Mouse (Mus musculus): ENCODE data around the gene Ect2l. TPM values are rescaled to one million over a fixed set of nuclear protein-coding genes. Genes with fewer than 3 reads are reported as not detected.

The Ect2l gene
- polyA plus RNA-seq, 1 experiment from 2014 or later = not detected

DNA sequence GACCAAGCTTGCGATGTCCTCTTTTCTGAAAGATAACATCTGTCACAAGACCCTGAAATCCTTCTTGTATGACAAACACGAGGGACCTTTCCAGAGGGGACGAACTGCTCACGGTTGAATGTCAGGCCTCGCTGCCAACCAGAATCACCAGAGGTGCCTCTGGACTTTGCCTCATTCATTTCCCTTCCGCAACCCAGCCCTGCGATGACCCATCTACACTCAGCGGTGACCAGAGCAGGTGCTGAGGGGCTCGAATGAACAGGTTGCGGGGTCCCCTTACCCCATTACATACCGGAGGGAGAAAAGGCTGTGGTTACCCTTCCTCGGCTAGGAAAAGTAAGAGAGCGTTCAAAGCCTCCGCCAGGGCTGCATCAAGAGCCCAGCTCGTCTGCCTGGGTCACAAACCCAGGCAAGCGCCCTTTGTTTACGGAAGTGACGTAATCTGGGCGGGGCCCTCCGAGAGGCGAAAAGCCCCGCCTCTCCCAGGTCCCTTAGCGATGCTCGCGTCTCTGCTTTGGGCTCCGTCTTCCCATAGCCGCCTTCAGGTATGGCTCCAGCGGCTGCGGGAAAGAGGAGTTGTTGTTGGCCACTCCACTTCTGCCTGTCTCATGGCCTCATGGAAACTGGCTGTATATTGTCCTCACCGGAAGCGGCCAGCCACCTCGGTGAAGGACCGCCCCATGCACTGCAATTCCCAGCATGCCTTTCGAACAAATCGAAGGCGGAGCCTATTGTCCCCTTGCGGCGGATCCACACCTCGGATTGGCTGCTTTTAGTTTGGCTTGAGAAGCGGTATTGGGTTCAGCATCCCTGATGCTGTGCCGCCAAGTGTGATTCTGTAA, 24.1 kb upstream of the Ect2l start, which contains the start of gene Ccdc28a:
TSS of gene Ccdc28a (minus strand) at position 439 of the 842 bp plus-strand sequence.
- H3K27me3 ChIP-seq (ENCODE audit: insufficient read depth, low read length) = no peaks in the 10 kb centered on the region
- peak within 1 kb of the TSS; percentile 77 for H3K4me2 ChIP-seq (ENCODE audit: low read depth, low read length)
- no peaks in the 10 kb centered on the region for H3K9me3 ChIP-seq (ENCODE audit: low read length)
- TF ChIP-seq EP300 (IDR thresholded peaks at IDR 0.05; ENCODE audit: low read depth) = peak; percentile 48; the same call in 1 of the 2 replicates
- TF ChIP-seq CTCF (IDR thresholded peaks at IDR 0.05; ENCODE audit: low read depth) = 0 out of 2 replicates have a peak, but pooled peaks have one; percentile 6
- H3K9ac ChIP-seq (replicated peaks) = peak within 1 kb of the TSS; percentile 75
- no peaks in the 10 kb centered on the region for H3K36me3 ChIP-seq (replicated peaks; ENCODE audit: insufficient read depth, low read length)
- peak; percentile 96 for DNase-seq
- peak within 1 kb of the TSS; percentile 94 for H3K27ac ChIP-seq (ENCODE audit: low read depth)
- 1% methylated on average over 41 of the region's 41 CpGs for WGBS (ENCODE audit: insufficient replicate concordance)
- H3K4me1 ChIP-seq (ENCODE audit: insufficient read depth) = peaks cover 4% of the 10 kb centered on the region
- peak within 1 kb of the TSS; percentile 93 for H3K4me3 ChIP-seq (ENCODE audit: low read depth, low read length)
- peak; percentile 94 for ATAC-seq

GRCm38 (mm10) chr10:18233891-18234290, 23.2 kb upstream of the Ect2l start:
- H3K4me1 ChIP-seq (ENCODE audit: insufficient read depth) = peaks cover 4% of the 10 kb centered on the region
- H3K36me3 ChIP-seq (replicated peaks; ENCODE audit: insufficient read depth, low read length) = no peaks in the 10 kb centered on the region
- no peak for ATAC-seq
- 0 out of 2 replicates have a peak overlapping the region, but pooled peaks have one; percentile 93 for H3K4me3 ChIP-seq (ENCODE audit: low read depth, low read length)
- H3K9me3 ChIP-seq (ENCODE audit: low read length) = no peaks in the 10 kb centered on the region
- no peak for DNase-seq
- 39% methylated on average over 3 of the region's 3 CpGs for whole genome bisulfite sequencing (ENCODE audit: insufficient replicate concordance)
- H3K9ac ChIP-seq (replicated peaks) = no peak overlapping the region
- peak overlapping the region; percentile 77 for H3K4me2 ChIP-seq (ENCODE audit: low read depth, low read length)
- H3K27ac ChIP-seq (ENCODE audit: low read depth) = peak overlapping the region; percentile 94
- peak; percentile 41 for TF ChIP-seq CTCF (IDR thresholded peaks at IDR 0.05; ENCODE audit: low read depth)
- no peak for TF ChIP-seq EP300 (IDR thresholded peaks at IDR 0.05; ENCODE audit: low read depth)
- H3K27me3 ChIP-seq (ENCODE audit: insufficient read depth, low read length) = no peaks in the 10 kb centered on the region

GRCm38 (mm10) chr10:18224386-18224785, 13.7 kb upstream of the Ect2l start:
- Histone ChIP-seq H3K27me3 (ENCODE audit: insufficient read depth, low read length) (no peaks in the 10 kb centered on the region), H3K36me3 (replicated peaks; ENCODE audit: insufficient read depth, low read length) (no peaks in the 10 kb centered on the region), H3K4me2 (ENCODE audit: low read depth, low read length) (no peak overlapping the region), H3K4me1 (ENCODE audit: insufficient read depth) (no peaks in the 10 kb centered on the region), H3K9ac (replicated peaks) (no peak overlapping the region), H3K27ac (ENCODE audit: low read depth) (no peak overlapping the region), H3K9me3 (ENCODE audit: low read length) (no peaks in the 10 kb centered on the region), H3K4me3 (ENCODE audit: low read depth, low read length) (no peak overlapping the region)
- 94% methylated on average over 3 of the region's 3 CpGs for WGBS (ENCODE audit: insufficient replicate concordance)
- no peak for DNase-seq
- TF ChIP-seq EP300 (IDR thresholded peaks at IDR 0.05; ENCODE audit: low read depth) = no peak
- no peak for TF ChIP-seq CTCF (IDR thresholded peaks at IDR 0.05; ENCODE audit: low read depth)
- no peak for ATAC-seq

DNA sequence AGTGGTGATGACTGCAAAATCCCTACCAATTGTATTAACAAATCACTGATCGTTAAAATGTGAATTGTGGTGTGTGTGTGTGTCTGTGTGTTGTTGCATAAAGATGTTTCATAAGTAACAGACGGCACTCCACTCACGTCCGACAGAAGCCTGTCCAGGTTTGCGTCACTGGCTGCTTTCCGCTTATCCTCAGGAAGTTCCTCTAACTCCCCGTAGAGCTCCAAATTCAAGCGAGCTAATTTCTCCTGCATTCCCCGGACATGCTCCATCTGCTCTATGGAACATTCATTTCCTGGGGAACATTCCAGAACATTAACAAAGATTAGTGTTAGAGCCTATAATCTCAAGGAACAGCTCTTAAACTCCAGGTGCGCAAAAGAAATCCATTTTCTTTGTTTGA, 8.7 kb upstream of the Ect2l start:
- Histone ChIP-seq H3K27ac (ENCODE audit: low read depth) (no peak overlapping the region), H3K4me1 (ENCODE audit: insufficient read depth) (no peaks in the 10 kb centered on the region), H3K9me3 (ENCODE audit: low read length) (no peaks in the 10 kb centered on the region), H3K4me2 (ENCODE audit: low read depth, low read length) (no peak overlapping the region), H3K9ac (replicated peaks) (no peak overlapping the region), H3K36me3 (replicated peaks; ENCODE audit: insufficient read depth, low read length) (peaks cover 2% of the 10 kb centered on the region; the same call in 1 of the 2 replicates), H3K4me3 (ENCODE audit: low read depth, low read length) (no peak overlapping the region), H3K27me3 (ENCODE audit: insufficient read depth, low read length) (no peaks in the 10 kb centered on the region)
- ATAC-seq (no peak), DNase-seq (no peak)
- 76% methylated on average over 10 of the region's 10 CpGs for WGBS (ENCODE audit: insufficient replicate concordance)
- TF ChIP-seq EP300 (IDR thresholded peaks at IDR 0.05; ENCODE audit: low read depth) (no peak), CTCF (IDR thresholded peaks at IDR 0.05; ENCODE audit: low read depth) (no peak)

DNA sequence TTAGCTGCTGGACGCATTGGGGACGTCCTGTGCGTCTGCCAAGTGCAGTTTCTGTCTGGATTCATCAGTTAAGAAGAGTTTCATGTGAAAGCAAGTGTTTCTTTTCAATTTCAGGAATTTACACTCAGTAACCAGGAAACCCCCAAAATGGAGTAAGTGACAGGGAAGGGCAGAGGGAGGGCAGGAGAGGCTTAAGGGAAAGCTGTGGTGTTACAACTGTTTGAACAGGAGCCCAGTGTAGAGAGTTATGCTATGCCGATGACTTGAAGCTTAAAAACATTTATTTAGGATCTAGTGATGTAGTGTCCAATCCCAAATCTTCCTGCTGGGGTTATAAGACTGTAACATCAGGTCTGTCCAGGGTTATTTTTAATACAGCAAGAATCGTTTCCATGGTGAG, 3.4 kb upstream of the Ect2l start:
- Histone ChIP-seq H3K4me3 (ENCODE audit: low read depth, low read length) (no peak overlapping the region), H3K9ac (replicated peaks) (no peak overlapping the region), H3K36me3 (replicated peaks; ENCODE audit: insufficient read depth, low read length) (peaks cover 2% of the 10 kb centered on the region; the same call in 1 of the 2 replicates), H3K27ac (ENCODE audit: low read depth) (no peak overlapping the region), H3K4me1 (ENCODE audit: insufficient read depth) (no peaks in the 10 kb centered on the region; the same call in 1 of the 2 replicates), H3K4me2 (ENCODE audit: low read depth, low read length) (no peak overlapping the region), H3K27me3 (ENCODE audit: insufficient read depth, low read length) (no peaks in the 10 kb centered on the region), H3K9me3 (ENCODE audit: low read length) (no peaks in the 10 kb centered on the region)
- DNase-seq = no peak
- no peak for ATAC-seq
- WGBS (ENCODE audit: insufficient replicate concordance) = 80% methylated on average over 5 of the region's 5 CpGs
- TF ChIP-seq EP300 (IDR thresholded peaks at IDR 0.05; ENCODE audit: low read depth) = no peak
- TF ChIP-seq CTCF (IDR thresholded peaks at IDR 0.05; ENCODE audit: low read depth) = no peak

DNA sequence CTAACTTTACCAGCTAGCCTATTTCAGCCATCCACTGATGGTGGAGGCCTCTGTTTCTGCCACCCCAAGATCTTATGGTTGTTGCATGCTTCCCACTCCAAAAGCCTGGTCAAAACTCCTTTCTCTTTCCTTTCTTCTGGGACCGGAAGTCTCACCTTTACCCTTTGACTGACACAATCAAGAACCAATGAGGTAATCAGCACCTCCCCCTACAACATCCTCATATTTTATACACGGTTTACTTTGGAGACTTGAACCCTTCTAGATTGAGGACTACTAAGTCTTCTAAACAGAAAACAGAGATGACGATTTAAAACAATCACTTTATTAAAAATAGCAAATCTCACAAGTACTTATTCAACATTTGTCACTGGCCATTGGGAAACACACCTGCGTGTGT, 2.7 kb upstream of the Ect2l start:
- no peak for DNase-seq
- H3K36me3 ChIP-seq (replicated peaks; ENCODE audit: insufficient read depth, low read length) = no peaks in the 10 kb centered on the region; the same call in 1 of the 2 replicates
- no peak overlapping the region for H3K4me3 ChIP-seq (ENCODE audit: low read depth, low read length)
- no peak overlapping the region for H3K9ac ChIP-seq (replicated peaks)
- WGBS (ENCODE audit: insufficient replicate concordance) = 72% methylated on average over 4 of the region's 4 CpGs
- H3K9me3 ChIP-seq (ENCODE audit: low read length) = no peaks in the 10 kb centered on the region
- no peak overlapping the region for H3K4me2 ChIP-seq (ENCODE audit: low read depth, low read length)
- ATAC-seq = no peak
- TF ChIP-seq CTCF (IDR thresholded peaks at IDR 0.05; ENCODE audit: low read depth) (no peak), EP300 (IDR thresholded peaks at IDR 0.05; ENCODE audit: low read depth) (no peak)
- no peaks in the 10 kb centered on the region; the same call in 1 of the 2 replicates for H3K4me1 ChIP-seq (ENCODE audit: insufficient read depth)
- H3K27me3 ChIP-seq (ENCODE audit: insufficient read depth, low read length) = no peaks in the 10 kb centered on the region
- H3K27ac ChIP-seq (ENCODE audit: low read depth) = no peak overlapping the region
